Mouse (Mus musculus) frontal cortex, postnatal 10 days (tissue): ENCODE data around the gene Gapdhs.
"Not testable (repeated sequence)": the region's sequence is repeated elsewhere in the genome, so short reads cannot be mapped to it uniquely, and the experiment has no call there.

Source experiments
- DNase-seq, 2 experiments: peaks; one replicate each; pipeline ENCODE4 v3.0.0; 2022; ENCODE audit warnings: low spot score in 2 of 2, mixed read lengths in 1 of 2

Gene Gapdhs

GRCm38 (mm10) chr7:30743617-30744016 lies at the start of gene Gapdhs:
TSS of gene Gapdhs (minus strand) at chr7:30743681.
- DNase-seq = not testable (repeated sequence)

- DNase-seq = no peak
Measured at GRCm38 (mm10) chr7:30791921-30792320, 48.4 kb upstream of the Gapdhs start.

- DNase-seq = no peak
Measured at GRCm38 (mm10) chr7:30790141-30790540, 46.7 kb upstream of the Gapdhs start.

- DNase-seq = no peak
Measured at GRCm38 (mm10) chr7:30787377-30788022, 44.0 kb upstream of the Gapdhs start, which contains the start of gene Krtdap. TSS of gene Krtdap (plus strand) at chr7:30787896.

GRCm38 (mm10) chr7:30785721-30786546 lies 42.5 kb upstream of the Gapdhs start:
- DNase-seq = peak; percentile 27 to 35

GRCm38 (mm10) chr7:30785154-30785553 lies 41.7 kb upstream of the Gapdhs start:
- DNase-seq = no peak

- no peak for DNase-seq
Measured at GRCm38 (mm10) chr7:30782658-30783057, 39.2 kb upstream of the Gapdhs start.

GRCm38 (mm10) chr7:30781792-30782191 lies 38.3 kb upstream of the Gapdhs start:
- no peak for DNase-seq

GRCm38 (mm10) chr7:30777911-30778310 lies 34.4 kb upstream of the Gapdhs start:
- DNase-seq = no peak

GRCm38 (mm10) chr7:30777081-30777579 lies 33.6 kb upstream of the Gapdhs start:
- DNase-seq = no peak

GRCm38 (mm10) chr7:30776104-30776503 lies 32.6 kb upstream of the Gapdhs start:
- no peak for DNase-seq

- no peak for DNase-seq
Measured at GRCm38 (mm10) chr7:30769236-30769635, 25.8 kb upstream of the Gapdhs start.

GRCm38 (mm10) chr7:30766408-30766807 lies 22.9 kb upstream of the Gapdhs start:
- no peak for DNase-seq

- no peak for DNase-seq
Measured at GRCm38 (mm10) chr7:30765173-30765572, 21.7 kb upstream of the Gapdhs start.

- no peak for DNase-seq
Measured at GRCm38 (mm10) chr7:30763456-30763855, 20.0 kb upstream of the Gapdhs start, which contains the start of gene Dmkn. TSS of gene Dmkn (plus strand) at chr7:30763756.

GRCm38 (mm10) chr7:30761769-30762352 lies 18.4 kb upstream of the Gapdhs start:
- no peak for DNase-seq

- no peak for DNase-seq
Measured at GRCm38 (mm10) chr7:30758853-30759252, 15.4 kb upstream of the Gapdhs start.

- no peak for DNase-seq
Measured at GRCm38 (mm10) chr7:30757001-30757400, 13.5 kb upstream of the Gapdhs start.

GRCm38 (mm10) chr7:30751086-30751669 lies 7.7 kb upstream of the Gapdhs start, which contains the start of gene Sbsn:
TSS of gene Sbsn (plus strand) at chr7:30751471.
- DNase-seq = no peak

GRCm38 (mm10) chr7:30749824-30750606 lies 6.5 kb upstream of the Gapdhs start:
- DNase-seq = no peak
